In the genomic region with DNA sequence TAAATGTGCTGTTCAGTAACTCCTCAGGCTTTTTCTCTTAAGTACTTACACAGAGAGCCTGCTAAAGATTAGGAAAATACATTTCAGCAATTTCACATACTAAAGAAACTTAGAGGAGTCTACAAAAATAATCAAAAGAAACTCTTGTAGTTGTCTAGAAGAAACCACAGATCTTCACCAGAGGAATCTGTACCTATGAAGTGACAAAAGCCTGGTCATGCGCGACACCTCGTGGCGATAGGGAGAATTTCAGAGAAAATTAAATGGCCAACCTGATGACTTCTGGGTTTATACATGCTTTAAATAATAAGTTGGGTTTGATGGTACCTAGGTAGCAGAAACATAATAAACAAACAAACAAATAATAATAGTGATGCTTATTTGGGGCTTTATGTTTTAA, we compare ENCODE assay signal across 9 mouse cellular contexts.
DNase-seq lines count a peak whose midpoint lies in the region; ATAC-seq lines count a peak whose summit lies in the region.
"Had no signal": no experiment of that assay in that cellular context is flagged by ENCODE, and none has a peak within 500 bp of the region (broad histone marks: within the 10 kb centered on the region; RNA-seq: fewer than 3 reads in every experiment).

No protein-coding gene starts in this region.

- no peaks in the 10 kb centered on the region for H3K36me3 ChIP-seq in forebrain, embryonic 11.5 days (ENCODE audit: control insufficient read depth, insufficient read depth, low read length)
- no peaks in the 10 kb centered on the region for H3K36me3 ChIP-seq in intestine, embryonic 15.5 days
- H3K36me3 ChIP-seq: hindbrain, embryonic 15.5 days had no signal

- WGBS in forebrain, embryonic 11.5 days = 3% methylated on average over 4 of the region's 4 CpGs
- WGBS in intestine, embryonic 15.5 days = 0% methylated on average over 4 of the region's 4 CpGs

- no peaks in the 10 kb centered on the region for H3K9me3 ChIP-seq in forebrain, embryonic 11.5 days (ENCODE audit: control insufficient read depth, low read length)
- no peaks in the 10 kb centered on the region for H3K9me3 ChIP-seq in intestine, embryonic 15.5 days
- H3K9me3 ChIP-seq: hindbrain, embryonic 15.5 days had no signal

- peak; percentile 9 to 14 for DNase-seq in urinary bladder, adult 18-20 months (ENCODE audit: low spot score in 2 of 2)
- DNase-seq in urinary bladder, postnatal 10 days (ENCODE audit: low spot score) = no peak
- DNase-seq in brain, adult 2 months (ENCODE audit: low read depth, low spot score) = peak; percentile 70
- peak; percentile 63 for DNase-seq in forebrain, embryonic 11.5 days (ENCODE audit: low spot score)
- DNase-seq in left cerebral cortex, postnatal 36 days (ENCODE audit: low spot score in 2 of 2) = peak; percentile 17 to 38
- peak; percentile 38 for DNase-seq in ovary, postnatal 36 days (ENCODE audit: low spot score)
- no peak for DNase-seq in yolk sac, embryonic 10.5 days (ENCODE audit: low spot score)

- no peak overlapping the region for H3K4me2 ChIP-seq in forebrain, embryonic 11.5 days (ENCODE audit: low read depth, low read length, severe bottlenecking)
- H3K4me2 ChIP-seq in intestine, embryonic 15.5 days (replicated peaks) = no peak overlapping the region
- H3K4me2 ChIP-seq: hindbrain, embryonic 15.5 days had no signal

- H3K27ac ChIP-seq in forebrain, embryonic 11.5 days (ENCODE audit: low read depth, low read length) = no peak overlapping the region
- no peak overlapping the region for H3K27ac ChIP-seq in intestine, embryonic 15.5 days
- H3K27ac ChIP-seq: hindbrain, embryonic 15.5 days had no signal

- no peak overlapping the region for H3K9ac ChIP-seq in forebrain, embryonic 11.5 days (ENCODE audit: low read length)
- no peak overlapping the region for H3K9ac ChIP-seq in intestine, embryonic 15.5 days
- H3K9ac ChIP-seq: hindbrain, embryonic 15.5 days had no signal

- intact Hi-C loops in left cerebral cortex, postnatal 36 days (cut with DNase I) = loop anchor here (2.0 kb wide), 1 partner anchor 154 kb away; no protein-coding TSS in a partner anchor

- no peaks in the 10 kb centered on the region for H3K27me3 ChIP-seq in forebrain, embryonic 11.5 days (ENCODE audit: control insufficient read depth, insufficient read depth, low read length)
- H3K27me3 ChIP-seq in intestine, embryonic 15.5 days (replicated peaks) = no peaks in the 10 kb centered on the region
- H3K27me3 ChIP-seq: hindbrain, embryonic 15.5 days had no signal

- no peak for ATAC-seq in forebrain, embryonic 11.5 days (replicated peaks; ENCODE audit: low FRiP score)
- ATAC-seq in intestine, embryonic 15.5 days = 0 out of 2 replicates have a peak, but pooled peaks have one; percentile 31

- H3K4me1 ChIP-seq in forebrain, embryonic 11.5 days (replicated peaks; ENCODE audit: control insufficient read depth, insufficient read depth, low read length) = no peaks in the 10 kb centered on the region
- H3K4me1 ChIP-seq in intestine, embryonic 15.5 days (replicated peaks) = no peaks in the 10 kb centered on the region
- H3K4me1 ChIP-seq: hindbrain, embryonic 15.5 days had no signal

- H3K4me3 ChIP-seq in forebrain, embryonic 11.5 days (ENCODE audit: low read depth, low read length) = no peak overlapping the region
- H3K4me3 ChIP-seq in intestine, embryonic 15.5 days (replicated peaks) = no peak overlapping the region
- H3K4me3 ChIP-seq: hindbrain, embryonic 15.5 days had no signal

Comparison
In these comparisons a context has a peak if more than half of its experiments do, and no peak if none do; other contexts are left out.
1. DNase-seq: peak in urinary bladder, adult 18-20 months (2 of 2), brain, adult 2 months (single experiment), forebrain, embryonic 11.5 days (single experiment), left cerebral cortex, postnatal 36 days (2 of 2) and ovary, postnatal 36 days (single experiment); none in urinary bladder, postnatal 10 days (single experiment) and yolk sac, embryonic 10.5 days (single experiment).